Mouse (Mus musculus) limb, embryonic 14.5 days (tissue): ENCODE results near the gene Tm4sf20. TPM values are rescaled to one million over a fixed set of nuclear protein-coding genes. Genes with fewer than 3 reads are reported as not detected.
A peak's percentile ranks its signal among the peaks of the same experiment; 100 is the strongest.

Experiments used
- ATAC-seq: fragments of 200-750 bp; cut with Nextera tagmentation; 2 replicates; pipeline ENCODE4 v1.8.0; 2017; ENCODE audit warnings: low read depth, moderate number of reproducible peaks, moderate TSS enrichment; ENCODE audit not compliant: low FRiP score
- DNase-seq: peaks from one replicate; pipeline ENCODE4 v3.0.0-alpha.2; 2015; ENCODE audit warnings: low spot score
- H3K27ac ChIP-seq: fragments of 300-500 bp; sonication (generic); replicated peaks from 2 replicates; pipeline ENCODE4 v1.5.1; 2014; ENCODE audit warnings: low read depth, mild to moderate bottlenecking, low read length, moderate library complexity, mixed read lengths
- H3K27me3 ChIP-seq: fragments of 300-500 bp; sonication (generic); 2 replicates; pipeline ENCODE4 v1.6.1; 2014; ENCODE audit warnings: low read length, mixed read lengths; ENCODE audit not compliant: control insufficient read depth, insufficient read depth
- H3K36me3 ChIP-seq: fragments of 300-500 bp; sonication (generic); 2 replicates; pipeline ENCODE4 v1.6.1; 2014; ENCODE audit warnings: mild to moderate bottlenecking, low read length, moderate library complexity, mixed read lengths; ENCODE audit not compliant: control insufficient read depth, insufficient read depth
- H3K4me1 ChIP-seq: fragments of 300-500 bp; sonication (generic); 2 replicates; pipeline ENCODE4 v1.6.1; 2014; ENCODE audit warnings: antibody characterized with exemption, low read length, mixed read lengths; ENCODE audit not compliant: control insufficient read depth, insufficient read depth
- H3K4me2 ChIP-seq: fragments of 300-500 bp; sonication (generic); replicated peaks from 2 replicates; pipeline ENCODE4 v1.6.1; 2014; ENCODE audit warnings: low read depth, mild to moderate bottlenecking, low read length, moderate library complexity; ENCODE audit not compliant: severe bottlenecking
- H3K4me3 ChIP-seq: fragments of 300-500 bp; sonication (generic); replicated peaks from 2 replicates; pipeline ENCODE4 v1.5.1; 2014; ENCODE audit warnings: low read length
- H3K9ac ChIP-seq: fragments of 300-500 bp; sonication (generic); 2 replicates; pipeline ENCODE4 v1.6.1; 2014; ENCODE audit warnings: mild to moderate bottlenecking, low read depth, low read length, moderate library complexity; ENCODE audit not compliant: severe bottlenecking
- H3K9me3 ChIP-seq: fragments of 300-500 bp; sonication (generic); 2 replicates; pipeline ENCODE4 v1.6.1; 2016; ENCODE audit warnings: low read length; ENCODE audit not compliant: control insufficient read depth
- POLR2A ChIP-seq: fragments of 200-500 bp; IDR thresholded peaks from 2 replicates; pipeline ENCODE4 v1.8.0; 2012; ENCODE audit warnings: inconsistent platforms, mild to moderate bottlenecking, moderate library complexity, borderline replicate concordance; ENCODE audit not compliant: insufficient read depth, insufficient read length; ENCODE audit errors: extremely low read depth
- WGBS: fragments of 180-500 bp; shearing (Covaris S2); extraction: QIAGEN DNeasy Blood & Tissue Kit; methylation state at CpG from one replicate; pipeline ENCODE4 v1.1.7; 2014; 5-methylcytosine and 5-hydroxymethylcytosine counted together
- polyA plus RNA-seq, 2 experiments: library from polyadenylated mRNA; depleted of rRNA in 1 of 2; stranded (reverse) in 1 of 2; unstranded in 1 of 2; fragments of >200 nt; fragmentation: Nextera tagmentation in 1 of 2; extraction: Ambion mirVana in 1 of 2; gene quantifications; 2 replicates each; pipeline versions ENCODE4 v1.2.1 to v1.2.3; 2012 to 2014

Tm4sf20 gene
- polyA plus RNA-seq, 2 experiments = not detected

DNA sequence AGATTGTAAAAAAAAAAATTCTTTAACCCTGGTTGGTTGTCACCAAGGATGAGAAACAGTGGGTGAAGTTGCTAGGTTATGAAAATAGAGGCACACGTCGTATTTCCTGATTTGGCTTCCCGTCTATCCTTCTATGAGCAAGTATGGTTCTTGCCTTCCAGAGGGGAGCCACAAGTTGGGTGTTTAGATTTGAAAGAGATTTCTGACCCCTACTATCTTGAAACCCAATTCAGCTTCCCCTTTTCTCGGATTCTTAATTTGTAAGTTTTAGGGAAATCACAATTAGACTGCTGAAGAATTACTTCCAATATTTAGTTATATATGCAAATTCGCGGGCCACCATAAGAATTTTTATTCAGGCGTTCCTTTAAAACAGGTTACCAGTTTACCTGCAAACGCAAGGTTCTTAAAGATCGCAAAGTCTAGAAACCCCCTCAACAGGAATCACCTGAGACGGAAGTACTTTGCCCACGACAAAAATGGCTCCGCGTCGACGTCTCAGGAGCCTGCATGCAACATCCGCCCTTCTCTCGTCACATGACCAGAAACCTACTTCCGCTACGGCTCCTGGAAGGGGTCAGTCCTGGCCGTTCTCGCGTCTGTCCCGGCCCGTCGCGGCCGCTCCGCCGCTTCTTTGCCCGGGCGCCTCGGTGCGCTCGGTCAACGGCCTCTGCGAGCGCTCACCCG lies 43.8 kb downstream of the Tm4sf20 start, which contains the start of gene Mff:
TSS of gene Mff (plus strand) at position 552 of the 687 bp plus-strand sequence.
- H3K36me3 ChIP-seq = peaks cover 17% of the 10 kb centered on the region
- H3K4me3 ChIP-seq = peak within 1 kb of the TSS; percentile 76
- peak; percentile 85; the same call in 1 of the 2 replicates for TF ChIP-seq POLR2A
- DNase-seq (peak; percentile 96), ATAC-seq (peak; percentile 99)
- H3K27ac ChIP-seq = peak within 1 kb of the TSS; percentile 71
- no peaks in the 10 kb centered on the region for H3K9me3 ChIP-seq
- no peaks in the 10 kb centered on the region for H3K27me3 ChIP-seq
- WGBS = 10% methylated on average over 38 of the region's 38 CpGs
- peaks cover 11% of the 10 kb centered on the region for H3K4me1 ChIP-seq
- peak within 1 kb of the TSS; percentile 71 for H3K4me2 ChIP-seq
- peak within 1 kb of the TSS; percentile 95 for H3K9ac ChIP-seq

DNA sequence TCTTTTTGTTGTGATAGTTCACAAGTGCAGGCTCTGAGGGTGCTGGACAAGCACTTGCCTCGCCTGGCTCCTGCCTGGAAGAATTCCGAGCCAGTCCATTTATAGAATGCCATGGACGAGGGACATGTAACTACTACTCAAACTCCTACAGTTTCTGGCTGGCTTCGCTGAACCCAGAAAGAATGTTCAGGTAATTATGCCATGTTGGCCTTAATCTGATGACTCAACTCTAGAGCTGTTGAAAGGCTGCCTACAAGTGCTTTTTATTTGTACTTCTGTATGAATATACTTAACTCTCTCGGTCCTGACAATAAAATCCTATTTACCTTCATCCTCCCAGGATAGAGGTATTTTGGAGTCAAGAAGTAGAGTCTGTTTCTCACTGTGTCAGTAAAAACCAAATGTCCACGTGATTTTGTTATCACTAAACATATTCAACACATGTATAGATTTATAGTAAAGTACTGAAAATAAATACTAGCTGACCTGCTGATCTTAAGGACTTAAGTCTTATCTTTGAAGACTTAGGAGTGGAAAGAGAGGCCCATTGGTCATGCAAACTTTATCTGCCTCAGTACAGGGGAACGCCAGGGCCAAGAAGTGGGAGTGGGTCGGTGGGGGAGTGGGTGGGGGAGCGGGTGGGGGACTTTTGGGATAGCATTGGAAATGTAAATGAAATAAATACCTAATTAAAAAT lies 50.3 kb downstream of the Tm4sf20 start:
- DNase-seq = no peak
- H3K9ac ChIP-seq = no peak overlapping the region
- H3K4me2 ChIP-seq = no peak overlapping the region
- no peaks in the 10 kb centered on the region for H3K4me1 ChIP-seq
- no peaks in the 10 kb centered on the region for H3K36me3 ChIP-seq
- no peak for ATAC-seq
- no peak overlapping the region for H3K4me3 ChIP-seq
- no peak for TF ChIP-seq POLR2A
- no peak overlapping the region for H3K27ac ChIP-seq
- H3K9me3 ChIP-seq = no peaks in the 10 kb centered on the region
- H3K27me3 ChIP-seq = no peaks in the 10 kb centered on the region
- 78% methylated on average over 9 of the region's 9 CpGs for WGBS

Other genes starting within 250 kb of the Tm4sf20 start
- 0.14 and 0.15 TPM in 2 replicates for gene Col4a4, start 181.6 kb downstream of the Tm4sf20 start, polyA plus RNA-seq (2012; rRNA removed)
- gene Col4a4, start 181.6 kb downstream of the Tm4sf20 start, polyA plus RNA-seq (2014; fragmentation: Nextera tagmentation; extraction: Ambion mirVana) = 0.07 and 0.18 TPM in 2 replicates
- gene Col4a3, start 181.5 kb downstream of the Tm4sf20 start, polyA plus RNA-seq (2012; rRNA removed) = 0.04 and 0.06 TPM in 2 replicates
- 0.03 TPM in 1 of 2 replicates, not detected in the other for gene Col4a3, start 181.5 kb downstream of the Tm4sf20 start, polyA plus RNA-seq (2014; fragmentation: Nextera tagmentation; extraction: Ambion mirVana)
- gene Mff, start 43.6 kb downstream of the Tm4sf20 start, polyA plus RNA-seq (2012; rRNA removed) = 150 and 176 TPM in 2 replicates
- 223 and 224 TPM in 2 replicates for gene Mff, start 43.6 kb downstream of the Tm4sf20 start, polyA plus RNA-seq (2014; fragmentation: Nextera tagmentation; extraction: Ambion mirVana)
- not detected in 2 replicates for gene Gm47791, start 2.8 kb upstream of the Tm4sf20 start, polyA plus RNA-seq (2012; rRNA removed)
- not detected in 2 replicates for gene Gm47791, start 2.8 kb upstream of the Tm4sf20 start, polyA plus RNA-seq (2014; fragmentation: Nextera tagmentation; extraction: Ambion mirVana)
- 39.6 and 47.4 TPM in 2 replicates for gene Agfg1, start 71.0 kb upstream of the Tm4sf20 start, polyA plus RNA-seq (2012; rRNA removed)
- 36.9 and 41.8 TPM in 2 replicates for gene Agfg1, start 71.0 kb upstream of the Tm4sf20 start, polyA plus RNA-seq (2014; fragmentation: Nextera tagmentation; extraction: Ambion mirVana)
- 0.55 and 1.9 TPM in 2 replicates for gene A030005L19Rik, start 144.9 kb upstream of the Tm4sf20 start, polyA plus RNA-seq (2012; rRNA removed)
- 0.23 TPM in 1 of 2 replicates, not detected in the other for gene A030005L19Rik, start 144.9 kb upstream of the Tm4sf20 start, polyA plus RNA-seq (2014; fragmentation: Nextera tagmentation; extraction: Ambion mirVana)
- gene A030014E15Rik, start 156.5 kb upstream of the Tm4sf20 start, polyA plus RNA-seq (2012; rRNA removed) = not detected in 2 replicates
- gene A030014E15Rik, start 156.5 kb upstream of the Tm4sf20 start, polyA plus RNA-seq (2014; fragmentation: Nextera tagmentation; extraction: Ambion mirVana) = not detected in 2 replicates
- 0.08 TPM in 1 of 2 replicates, not detected in the other for gene Gm6217, start 162.9 kb upstream of the Tm4sf20 start, polyA plus RNA-seq (2012; rRNA removed)
- not detected in 2 replicates for gene Gm6217, start 162.9 kb upstream of the Tm4sf20 start, polyA plus RNA-seq (2014; fragmentation: Nextera tagmentation; extraction: Ambion mirVana)
- gene A030003K21Rik, start 174.9 kb upstream of the Tm4sf20 start, polyA plus RNA-seq (2012; rRNA removed) = 0.08 TPM in 1 of 2 replicates, not detected in the other
- gene A030003K21Rik, start 174.9 kb upstream of the Tm4sf20 start, polyA plus RNA-seq (2014; fragmentation: Nextera tagmentation; extraction: Ambion mirVana) = 0.33 TPM in 1 of 2 replicates, not detected in the other
- gene Gm7544, start 187.6 kb upstream of the Tm4sf20 start, polyA plus RNA-seq (2012; rRNA removed) = 0.14 TPM in 1 of 2 replicates, not detected in the other
- not detected in 2 replicates for gene Gm7544, start 187.6 kb upstream of the Tm4sf20 start, polyA plus RNA-seq (2014; fragmentation: Nextera tagmentation; extraction: Ambion mirVana)
- gene Gm47955, start 191.8 kb upstream of the Tm4sf20 start, polyA plus RNA-seq (2012; rRNA removed) = not detected in 2 replicates
- gene Gm47955, start 191.8 kb upstream of the Tm4sf20 start, polyA plus RNA-seq (2014; fragmentation: Nextera tagmentation; extraction: Ambion mirVana) = not detected in 2 replicates
- gene Gm47959, start 232.1 kb upstream of the Tm4sf20 start, polyA plus RNA-seq (2012; rRNA removed) = not detected in 2 replicates
- not detected in 2 replicates for gene Gm47959, start 232.1 kb upstream of the Tm4sf20 start, polyA plus RNA-seq (2014; fragmentation: Nextera tagmentation; extraction: Ambion mirVana)